Mouse (Mus musculus) limb, embryonic 13.5 days (tissue): Measurements from ENCODE around the gene Gm32717. TPM values are rescaled to one million over a fixed set of nuclear protein-coding genes. Genes with fewer than 3 reads are reported as not detected.
"Not testable (repeated sequence)": the region's sequence is repeated elsewhere in the genome, so short reads cannot be mapped to it uniquely, and the experiment has no call there.

Source experiments
- ATAC-seq: fragments of 200-750 bp; cut with Nextera tagmentation; 2 replicates; pipeline ENCODE4 v1.8.0; 2017; ENCODE audit warnings: low read depth, moderate number of reproducible peaks, moderate TSS enrichment; ENCODE audit not compliant: low FRiP score
- H3K27ac ChIP-seq: fragments of 300-500 bp; sonication (generic); 2 replicates; pipeline ENCODE4 v1.5.1; 2015; ENCODE audit warnings: inconsistent platforms, mild to moderate bottlenecking, moderate library complexity
- H3K27me3 ChIP-seq: fragments of 300-500 bp; sonication (generic); 2 replicates; pipeline ENCODE4 v1.6.1; 2015; ENCODE audit warnings: mild to moderate bottlenecking, inconsistent platforms
- H3K36me3 ChIP-seq: fragments of 300-500 bp; sonication (generic); 2 replicates; pipeline ENCODE4 v1.6.1; 2015; ENCODE audit warnings: inconsistent platforms, mild to moderate bottlenecking, moderate library complexity
- H3K4me1 ChIP-seq: fragments of 300-500 bp; sonication (generic); 2 replicates; pipeline ENCODE4 v1.6.1; 2015; ENCODE audit warnings: inconsistent platforms
- H3K4me2 ChIP-seq: fragments of 300-500 bp; sonication (generic); replicated peaks from 2 replicates; pipeline ENCODE4 v1.6.1; 2015; ENCODE audit warnings: inconsistent platforms, mild to moderate bottlenecking, moderate library complexity
- H3K4me3 ChIP-seq: fragments of 300-500 bp; sonication (generic); 2 replicates; pipeline ENCODE4 v1.5.1; 2015; ENCODE audit warnings: moderate library complexity, mild to moderate bottlenecking, inconsistent platforms
- H3K9ac ChIP-seq: fragments of 300-500 bp; sonication (generic); 2 replicates; pipeline ENCODE4 v1.6.1; 2015; ENCODE audit warnings: mild to moderate bottlenecking, inconsistent platforms
- H3K9me3 ChIP-seq: fragments of 300-500 bp; sonication (generic); 2 replicates; pipeline ENCODE4 v1.6.1; 2016; ENCODE audit warnings: inconsistent platforms
- WGBS: fragments of 180-500 bp; shearing (Covaris S2); methylation state at CpG from one replicate; pipeline ENCODE4 v1.1.7; 2015; 5-methylcytosine and 5-hydroxymethylcytosine counted together
- polyA plus RNA-seq: library from polyadenylated mRNA; unstranded; fragments of >200 nt; fragmentation: Nextera tagmentation; extraction: Ambion mirVana; gene quantifications from 2 replicates; pipeline ENCODE4 v1.2.1, GENCODE M21; 2015

The Gm32717 gene
- 0.06 TPM in 1 of 2 replicates, not detected in the other for polyA plus RNA-seq

DNA sequence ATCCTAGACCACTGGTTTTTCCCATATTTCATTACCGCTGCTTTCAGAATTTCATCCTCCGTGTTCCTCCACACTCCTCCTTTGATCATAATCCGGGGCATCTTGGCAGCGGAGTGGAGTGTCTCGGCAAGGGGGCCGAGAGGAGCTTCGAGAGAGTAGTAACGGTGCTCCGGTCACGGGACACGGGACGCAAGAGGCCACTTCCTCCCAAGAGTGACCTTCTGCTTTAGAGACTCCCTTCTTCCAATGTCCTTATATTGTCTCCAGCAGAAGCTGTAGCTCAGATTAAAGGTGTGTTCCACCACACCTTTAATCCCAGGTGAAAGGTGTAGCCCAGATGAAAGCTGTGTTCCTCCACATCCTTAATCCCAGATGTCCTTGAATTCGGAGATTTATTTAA lies at the start of gene Gm32717:
Gm32717 (minus strand) TSS at position 101 of the 400 bp plus-strand sequence.
- not testable (repeated sequence) for H3K4me3 ChIP-seq, H3K4me1 ChIP-seq, H3K36me3 ChIP-seq, H3K9me3 ChIP-seq, H3K27me3 ChIP-seq, H3K27ac ChIP-seq, ATAC-seq, H3K9ac ChIP-seq, H3K4me2 ChIP-seq
- WGBS: no CpG with 5 or more reads among the region's 13 CpGs

GRCm38 (mm10) chr10:118283016-118283415 lies 42.4 kb upstream of the Gm32717 start:
- H3K4me1 ChIP-seq, H3K27ac ChIP-seq, H3K4me3 ChIP-seq, H3K4me2 ChIP-seq, H3K36me3 ChIP-seq, H3K9me3 ChIP-seq, H3K27me3 ChIP-seq, H3K9ac ChIP-seq: not testable (repeated sequence)
- WGBS: 67% methylated on average over 3 of the region's 5 CpGs
- 0 out of 2 replicates have a peak, but pooled peaks have one; percentile 32 for ATAC-seq

DNA sequence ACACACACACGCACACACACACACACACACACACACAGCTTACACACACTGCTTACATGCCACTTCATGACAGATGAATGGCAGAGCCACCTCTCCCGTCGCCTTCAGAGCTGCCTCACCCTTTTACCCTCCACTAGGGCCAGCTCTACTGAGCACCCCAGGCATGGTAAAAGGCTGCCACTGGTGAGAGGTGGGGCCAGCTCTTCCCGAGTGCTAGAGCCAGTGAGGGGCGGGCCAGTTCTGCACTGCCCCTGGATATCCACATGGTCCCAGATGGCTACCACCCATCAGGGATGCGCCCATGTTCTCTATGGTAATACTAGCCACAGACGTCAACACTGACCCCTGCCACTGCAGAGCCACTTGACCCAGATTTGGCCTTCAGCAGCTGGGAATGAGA lies 42.0 kb upstream of the Gm32717 start:
- WGBS: 73% methylated on average over 6 of the region's 7 CpGs
- not testable (repeated sequence) for H3K27me3 ChIP-seq, H3K4me1 ChIP-seq, H3K4me3 ChIP-seq, H3K9ac ChIP-seq, ATAC-seq, H3K9me3 ChIP-seq, H3K36me3 ChIP-seq, H3K27ac ChIP-seq, H3K4me2 ChIP-seq

GRCm38 (mm10) chr10:118278069-118278468 lies 37.5 kb upstream of the Gm32717 start:
- WGBS: no CpG with 5 or more reads among the region's 4 CpGs
- ATAC-seq, H3K9me3 ChIP-seq, H3K4me1 ChIP-seq, H3K27me3 ChIP-seq, H3K4me3 ChIP-seq, H3K36me3 ChIP-seq, H3K27ac ChIP-seq, H3K4me2 ChIP-seq, H3K9ac ChIP-seq: not testable (repeated sequence)

DNA sequence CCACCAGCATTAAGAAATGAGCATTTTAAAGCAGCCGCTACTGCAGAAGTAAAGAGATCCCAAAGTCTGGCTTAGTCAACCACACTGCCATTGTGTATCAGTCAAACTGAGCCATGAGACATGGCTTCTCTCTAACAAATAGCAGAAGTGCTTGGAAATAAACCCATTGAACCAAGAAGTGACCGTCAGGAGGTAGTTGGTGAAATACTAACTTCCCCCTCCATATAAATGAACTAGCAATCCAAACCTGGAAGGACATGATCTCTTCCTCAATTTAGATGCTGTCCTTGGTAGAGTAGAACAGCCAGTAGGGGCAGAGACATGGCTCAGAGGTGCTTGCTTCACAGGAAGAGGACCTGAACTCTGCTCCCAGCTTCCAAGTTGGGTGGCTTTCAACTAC lies 30.8 kb upstream of the Gm32717 start:
- H3K4me1 ChIP-seq, H3K4me2 ChIP-seq, H3K9me3 ChIP-seq, H3K9ac ChIP-seq, H3K27me3 ChIP-seq, ATAC-seq, H3K36me3 ChIP-seq, H3K4me3 ChIP-seq, H3K27ac ChIP-seq: not testable (repeated sequence)
- 100% methylated on average over 1 of the region's 2 CpGs for WGBS

DNA sequence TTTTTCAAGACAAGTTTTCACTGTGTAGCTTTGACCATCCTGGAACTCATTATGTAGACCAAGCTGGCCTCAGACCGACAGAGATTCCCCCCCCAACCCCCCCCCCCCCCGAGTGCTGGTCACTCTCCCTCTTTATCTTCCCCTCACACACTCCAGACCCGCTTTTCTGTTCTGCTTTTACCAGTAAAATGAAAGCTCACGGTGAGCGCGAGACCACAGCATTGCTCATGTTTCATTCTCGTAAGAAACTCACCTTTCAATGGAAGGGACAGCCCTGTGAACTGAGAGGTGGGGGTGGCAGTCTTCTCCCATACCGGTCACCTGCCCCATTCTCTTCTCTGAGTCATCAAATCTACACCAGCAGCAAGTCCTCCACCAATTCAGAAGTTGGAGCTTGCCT lies 28.2 kb upstream of the Gm32717 start:
- not testable (repeated sequence) for H3K4me3 ChIP-seq, H3K4me2 ChIP-seq, H3K27me3 ChIP-seq, H3K4me1 ChIP-seq, H3K9me3 ChIP-seq, H3K36me3 ChIP-seq, H3K27ac ChIP-seq, ATAC-seq, H3K9ac ChIP-seq
- WGBS: no CpG with 5 or more reads among the region's 8 CpGs

DNA sequence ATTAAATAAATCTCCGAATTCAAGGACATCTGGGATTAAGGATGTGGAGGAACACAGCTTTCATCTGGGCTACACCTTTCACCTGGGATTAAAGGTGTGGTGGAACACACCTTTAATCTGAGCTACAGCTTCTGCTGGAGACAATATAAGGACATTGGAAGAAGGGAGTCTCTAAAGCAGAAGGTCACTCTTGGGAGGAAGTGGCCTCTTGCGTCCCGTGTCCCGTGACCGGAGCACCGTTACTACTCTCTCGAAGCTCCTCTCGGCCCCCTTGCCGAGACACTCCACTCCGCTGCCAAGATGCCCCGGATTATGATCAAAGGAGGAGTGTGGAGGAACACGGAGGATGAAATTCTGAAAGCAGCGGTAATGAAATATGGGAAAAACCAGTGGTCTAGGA lies 17.8 kb upstream of the Gm32717 start, which contains the start of gene Gm32802:
Gm32802 (plus strand) TSS at position 301 of the 400 bp plus-strand sequence.
- H3K4me2 ChIP-seq, H3K36me3 ChIP-seq, H3K9ac ChIP-seq, H3K9me3 ChIP-seq, H3K4me1 ChIP-seq, H3K27ac ChIP-seq, H3K4me3 ChIP-seq, ATAC-seq, H3K27me3 ChIP-seq: not testable (repeated sequence)
- no CpG with 5 or more reads among the region's 13 CpGs for WGBS

DNA sequence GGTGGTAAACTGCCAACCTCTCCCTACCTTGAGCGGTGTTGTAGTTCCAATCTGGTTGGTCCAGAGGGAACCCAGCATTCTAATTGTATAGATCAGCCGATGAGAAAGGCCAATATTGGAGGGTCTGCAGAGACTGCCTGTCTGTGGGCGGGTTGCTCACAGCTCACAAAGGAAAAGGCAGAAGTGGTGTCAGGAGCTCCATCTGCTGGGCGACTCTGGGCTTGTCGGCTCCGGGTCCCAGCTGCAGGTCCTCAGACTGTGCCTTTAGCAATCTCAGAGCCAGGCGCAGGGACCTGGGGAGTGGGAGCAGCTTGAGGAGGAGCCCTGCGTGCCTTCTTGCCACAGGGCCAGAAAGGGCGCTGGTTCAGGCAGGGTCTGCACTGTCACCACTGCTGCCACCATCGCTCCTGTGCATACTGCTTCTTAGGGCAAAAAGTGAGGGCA lies 10.3 kb upstream of the Gm32717 start:
- Histone ChIP-seq H3K4me3 (no peak overlapping the region), H3K4me1 (no peaks in the 10 kb centered on the region), H3K27ac (no peak overlapping the region), H3K9me3 (no peaks in the 10 kb centered on the region), H3K27me3 (no peaks in the 10 kb centered on the region), H3K9ac (no peak overlapping the region), H3K4me2 (peak overlapping the region; percentile 46), H3K36me3 (no peaks in the 10 kb centered on the region)
- 32% methylated on average over 10 of the region's 10 CpGs for whole genome bisulfite sequencing
- ATAC-seq: peak; percentile 54; the same call in 1 of the 2 replicates

GRCm38 (mm10) chr10:118249006-118249595 lies 8.5 kb upstream of the Gm32717 start:
- H3K9me3 ChIP-seq, H3K36me3 ChIP-seq, H3K4me2 ChIP-seq, H3K27me3 ChIP-seq, H3K4me1 ChIP-seq, H3K4me3 ChIP-seq, H3K9ac ChIP-seq, H3K27ac ChIP-seq, ATAC-seq: not testable (repeated sequence)
- WGBS: 79% methylated on average over 11 of the region's 11 CpGs

GRCm38 (mm10) chr10:118232607-118233006 lies 8.0 kb downstream of the Gm32717 start:
- H3K4me2 ChIP-seq, H3K4me1 ChIP-seq, H3K27me3 ChIP-seq, H3K36me3 ChIP-seq, ATAC-seq, H3K27ac ChIP-seq, H3K4me3 ChIP-seq, H3K9ac ChIP-seq, H3K9me3 ChIP-seq: not testable (repeated sequence)
- WGBS: no CpG with 5 or more reads among the region's 5 CpGs

DNA sequence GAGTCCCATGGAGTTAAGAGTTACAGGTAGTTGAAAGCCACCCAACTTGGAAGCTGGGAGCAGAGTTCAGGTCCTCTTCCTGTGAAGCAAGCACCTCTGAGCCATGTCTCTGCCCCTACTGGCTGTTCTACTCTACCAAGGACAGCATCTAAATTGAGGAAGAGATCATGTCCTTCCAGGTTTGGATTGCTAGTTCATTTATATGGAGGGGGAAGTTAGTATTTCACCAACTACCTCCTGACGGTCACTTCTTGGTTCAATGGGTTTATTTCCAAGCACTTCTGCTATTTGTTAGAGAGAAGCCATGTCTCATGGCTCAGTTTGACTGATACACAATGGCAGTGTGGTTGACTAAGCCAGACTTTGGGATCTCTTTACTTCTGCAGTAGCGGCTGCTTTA lies 13.0 kb downstream of the Gm32717 start:
- H3K4me1 ChIP-seq, H3K27ac ChIP-seq, ATAC-seq, H3K9me3 ChIP-seq, H3K27me3 ChIP-seq, H3K9ac ChIP-seq, H3K4me2 ChIP-seq, H3K36me3 ChIP-seq, H3K4me3 ChIP-seq: not testable (repeated sequence)
- WGBS: 100% methylated on average over 1 of the region's 2 CpGs

- H3K9ac ChIP-seq, H3K9me3 ChIP-seq, ATAC-seq, H3K4me1 ChIP-seq, H3K27ac ChIP-seq, H3K36me3 ChIP-seq, H3K4me3 ChIP-seq, H3K4me2 ChIP-seq, H3K27me3 ChIP-seq: not testable (repeated sequence)
- 81% methylated on average over 2 of the region's 4 CpGs for WGBS
Measured at GRCm38 (mm10) chr10:118215719-118216393, 24.7 kb downstream of the Gm32717 start.

DNA sequence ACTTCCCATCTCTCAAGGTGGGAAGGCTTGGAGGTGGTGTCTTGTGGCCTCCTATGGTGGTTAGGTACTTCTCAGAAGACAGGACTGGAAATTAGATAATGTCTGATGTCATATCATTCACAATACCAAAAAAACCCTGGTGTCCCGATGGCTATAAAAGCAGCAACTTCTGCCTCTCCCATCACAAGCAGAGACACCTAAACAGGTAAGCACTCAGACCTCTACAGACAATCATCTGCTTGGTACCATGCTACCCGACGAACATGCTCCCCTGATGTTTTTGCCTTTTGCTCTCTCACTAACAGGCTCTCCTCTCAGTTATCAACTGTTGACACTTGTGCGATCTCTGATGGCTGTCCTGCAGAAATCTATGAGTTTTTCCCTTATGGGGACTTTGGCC lies 35.9 kb downstream of the Gm32717 start, which contains the start of gene Il22:
Il22 (plus strand) TSS at position 301 of the 400 bp plus-strand sequence.
- no peak within 1 kb of the TSS for H3K4me3 ChIP-seq
- no peaks in the 10 kb centered on the region for H3K9me3 ChIP-seq
- 97% methylated on average over 4 of the region's 4 CpGs for WGBS
- H3K27me3 ChIP-seq: no peaks in the 10 kb centered on the region
- no peak for ATAC-seq
- no peak within 1 kb of the TSS for H3K4me2 ChIP-seq
- H3K36me3 ChIP-seq: no peaks in the 10 kb centered on the region
- H3K9ac ChIP-seq: no peak within 1 kb of the TSS
- no peaks in the 10 kb centered on the region for H3K4me1 ChIP-seq
- H3K27ac ChIP-seq: no peak within 1 kb of the TSS
